Mouse (Mus musculus): ENCODE measurements around the gene Nr1d2.
A peak's percentile ranks its signal among the peaks of the same experiment; 100 is the strongest.

- TF ChIP-seq CTCF (conservative IDR thresholded peaks at IDR 0.05; ENCODE audit: insufficient read depth, insufficient read length, low read depth, low read length) (peak; percentile 53), POLR2A (IDR thresholded peaks at IDR 0.05; ENCODE audit: low read depth, low read length) (no peak)
Measured at GRCm38 (mm10) chr14:18210795-18211194, 28.1 kb downstream of the Nr1d2 start.
